Mouse (Mus musculus) spleen, postnatal 4 days (tissue): ENCODE measurements at regions not wholly inside any gene's neighbourhood (a gene's known extent, or its start where the extent isn't known, plus 50 kb on each side); places are given as distances from the start of the nearest gene placed in this dataset.

Experiments
- DNase-seq, 2 experiments: peaks; one replicate each; pipeline ENCODE4 v3.0.0; 2022; ENCODE audit warnings: low spot score in 2 of 2

DNA sequence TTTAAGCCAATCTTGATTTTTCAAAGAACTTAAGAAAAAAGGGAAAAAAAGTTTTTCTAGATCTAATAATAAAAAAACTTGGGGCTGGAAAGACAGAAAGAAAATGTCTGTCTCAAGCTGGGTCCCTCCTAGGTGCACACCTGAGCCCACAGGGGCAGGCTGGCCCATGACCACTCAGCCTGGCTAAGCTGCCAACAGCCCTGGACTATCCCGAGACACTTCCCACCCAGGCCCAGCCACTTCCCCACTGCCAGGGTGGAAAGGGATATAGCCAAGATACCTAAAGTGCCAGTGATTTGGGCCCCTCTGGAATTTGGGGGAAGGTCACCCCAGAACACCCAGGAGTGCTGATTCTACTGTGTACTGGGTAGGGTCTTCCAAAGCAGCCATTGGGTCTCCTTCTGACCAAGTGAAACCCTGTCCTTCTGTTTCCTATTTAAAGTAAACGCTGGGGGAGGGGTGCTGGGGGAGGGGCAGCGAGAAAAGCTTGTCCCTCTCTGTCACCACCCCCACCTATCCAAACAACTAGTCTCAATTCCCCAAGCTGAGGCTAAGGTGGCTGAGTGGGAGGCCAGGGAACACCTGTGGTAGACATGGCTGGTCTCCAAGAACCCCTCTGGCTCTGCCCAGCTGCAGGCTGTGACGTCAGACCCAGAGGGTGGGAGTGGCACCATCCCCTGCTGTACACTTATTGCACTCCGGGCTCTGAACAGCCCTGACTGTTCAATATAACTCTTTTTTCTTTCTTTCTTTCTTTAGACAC is 62.6 kb downstream of the Mcfd2 start:
- DNase-seq = peak in 1 of 2 experiments; percentile 28

DNA sequence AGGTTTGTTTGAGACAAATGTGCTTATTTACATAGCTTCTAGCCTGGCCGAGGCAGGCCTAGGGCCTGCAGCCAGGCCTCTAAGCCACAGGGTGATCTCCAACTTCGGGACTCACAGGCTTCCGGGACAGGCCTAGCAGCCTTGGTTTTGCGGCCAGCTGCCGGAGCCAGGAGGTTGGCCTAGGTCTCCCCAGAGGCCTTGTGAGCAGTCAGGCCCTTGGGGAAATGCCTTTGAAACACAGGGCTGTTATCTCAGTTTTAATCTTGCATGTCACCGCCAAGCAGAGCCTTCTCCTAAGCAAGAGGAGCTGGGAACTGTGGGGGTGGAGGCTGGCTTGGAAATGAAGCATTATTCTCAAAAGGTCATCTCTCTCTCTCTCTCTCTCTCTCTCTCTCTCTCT is 63.2 kb downstream of the Mcfd2 start:
- peak; percentile 51 to 70 for DNase-seq

DNA sequence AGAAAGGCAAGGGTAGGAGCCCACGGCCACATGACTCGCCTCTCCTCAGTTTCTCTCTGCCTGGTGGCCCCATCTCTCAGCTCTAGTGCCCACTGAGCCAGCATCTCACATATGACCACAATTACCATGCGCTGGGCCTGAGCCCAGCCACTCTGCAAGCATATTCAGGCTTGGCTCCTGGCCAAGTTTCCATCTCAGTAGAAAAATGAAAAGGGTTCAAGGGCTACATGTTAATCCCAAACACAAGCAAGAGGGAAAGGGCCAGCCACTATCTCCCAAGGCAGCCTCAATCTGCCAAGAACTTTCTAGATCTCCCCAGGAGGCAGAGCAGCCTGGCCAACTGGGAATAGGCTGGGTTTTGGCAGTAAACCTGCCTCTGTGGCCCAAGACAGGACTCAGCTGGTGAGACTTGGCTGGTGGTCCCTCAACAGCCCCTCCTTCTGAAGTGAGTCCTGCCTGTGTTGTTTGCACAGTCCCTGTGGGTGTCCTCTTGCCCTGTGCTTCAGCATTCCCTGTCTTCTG is 65.0 kb downstream of the Mcfd2 start:
- DNase-seq = no peak

DNA sequence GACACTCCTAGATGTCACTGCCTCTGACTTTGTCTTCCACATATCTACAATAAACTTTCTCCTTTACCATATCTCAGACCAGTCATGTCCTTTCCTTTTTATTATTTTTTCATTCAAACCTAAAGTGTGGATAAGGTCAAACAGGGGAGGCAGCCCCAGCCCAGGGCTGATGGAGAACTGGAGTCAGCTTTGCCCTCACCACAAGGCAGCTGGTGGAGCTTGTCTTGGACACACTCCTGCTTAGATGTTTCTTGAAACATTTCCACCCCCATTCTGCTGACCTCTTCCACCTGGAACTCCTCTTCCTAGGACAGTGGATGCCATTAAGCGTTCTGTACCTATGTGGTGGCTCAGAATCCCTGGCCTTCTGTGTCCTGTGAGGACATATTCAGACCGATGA is 65.6 kb downstream of the Mcfd2 start:
- DNase-seq = no peak

DNA sequence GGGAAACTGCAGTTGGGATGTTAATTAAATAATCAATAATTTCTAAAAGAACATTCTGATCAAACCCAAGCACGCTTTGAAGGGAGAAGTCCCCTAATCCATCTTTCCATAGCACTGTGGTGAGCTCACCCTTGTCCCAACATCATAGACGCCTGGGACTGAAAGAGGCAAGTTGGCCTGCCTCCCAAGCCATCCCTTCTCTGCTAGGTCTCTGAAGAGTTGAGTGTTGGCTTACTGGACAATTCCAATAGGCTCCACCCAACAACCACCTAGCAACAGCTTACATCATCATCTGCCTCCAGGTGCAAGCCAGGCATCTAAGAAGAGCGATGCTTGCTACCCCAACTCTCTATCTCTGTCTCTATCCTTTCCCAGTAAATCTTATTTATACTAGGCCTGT is 66.6 kb downstream of the Mcfd2 start:
- no peak for DNase-seq

DNA sequence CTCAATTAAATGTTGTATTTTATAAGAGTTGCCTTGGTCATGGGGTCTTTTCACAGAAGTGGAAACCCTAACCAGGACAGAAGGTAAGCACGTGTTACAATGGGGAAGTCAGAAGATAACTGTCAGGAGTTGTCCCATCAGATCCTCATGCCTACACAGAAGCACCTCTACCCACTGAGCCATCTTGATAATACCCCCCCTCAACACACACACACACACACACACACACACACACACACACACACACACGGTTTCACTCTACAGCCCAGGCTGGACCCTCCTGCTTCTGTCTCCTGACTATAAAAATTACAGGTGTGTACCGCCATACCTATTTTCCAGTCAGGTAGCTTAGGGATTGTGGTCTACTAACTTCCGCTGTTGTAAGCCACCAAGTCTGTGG is 68.3 kb downstream of the Mcfd2 start:
- DNase-seq = no peak

DNA sequence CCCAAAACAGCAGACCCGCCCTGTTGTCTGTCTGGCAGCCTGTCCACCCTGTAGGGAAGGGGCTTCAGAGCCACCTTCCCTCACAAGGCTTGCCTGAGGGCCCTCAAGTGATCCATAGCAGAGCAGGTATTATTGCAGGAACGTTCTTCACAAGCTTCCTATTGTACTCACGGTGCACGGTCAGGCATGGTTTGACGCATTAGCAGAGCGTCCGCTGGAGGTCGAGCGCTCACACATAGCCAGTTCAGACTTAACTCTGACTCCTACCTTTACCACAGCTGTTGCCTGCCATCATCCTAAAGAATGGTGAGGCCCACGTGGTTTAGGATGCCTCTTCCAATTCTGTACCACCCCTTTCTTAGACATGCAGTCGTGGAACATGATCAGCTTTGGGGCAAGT is 71.1 kb downstream of the Mcfd2 start:
- no peak for DNase-seq

DNA sequence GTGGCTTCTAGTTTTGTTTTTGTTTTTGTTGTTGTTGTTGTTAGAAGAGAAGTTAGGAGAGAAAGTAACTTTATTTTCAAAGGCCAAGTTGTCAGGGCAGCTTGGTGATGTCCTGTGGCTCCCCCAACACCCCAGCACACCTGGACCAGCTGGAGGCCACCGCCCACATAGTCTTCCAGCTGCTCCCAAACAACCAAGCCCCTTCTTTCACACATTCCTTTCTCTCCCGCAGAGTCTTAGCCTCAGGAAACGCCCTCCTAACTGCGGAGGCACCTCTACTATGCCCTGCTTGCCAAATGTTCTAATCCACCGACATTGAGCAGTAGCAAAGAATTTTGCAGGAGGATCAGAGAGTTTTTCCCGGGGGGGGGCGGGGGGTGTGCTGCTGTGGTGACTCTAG is 72.3 kb downstream of the Mcfd2 start:
- DNase-seq = no peak

DNA sequence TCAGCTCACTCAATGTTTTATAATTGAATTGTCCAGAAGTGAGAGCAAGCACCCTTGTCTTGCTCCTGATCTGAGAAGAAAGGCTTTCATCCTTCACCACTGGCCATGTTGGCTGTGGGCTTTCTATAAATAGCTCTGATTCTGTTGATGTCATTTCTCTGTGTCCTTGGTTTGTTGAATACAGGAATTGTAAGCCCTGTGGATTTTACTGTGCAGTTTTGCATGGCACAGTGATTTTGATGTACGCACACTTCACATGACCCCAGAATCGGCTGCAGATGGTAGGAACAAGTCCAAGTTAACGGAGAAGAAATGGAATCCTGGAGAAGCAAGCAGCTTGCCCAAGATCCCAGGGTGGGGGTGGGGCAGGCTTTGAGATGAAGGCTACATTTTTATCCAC is 76.1 kb downstream of the Mcfd2 start:
- no peak for DNase-seq
